Mouse (Mus musculus) left cerebral cortex, postnatal 4 days (tissue): ENCODE measurements around the gene Lhx1. TPM values are rescaled to one million over a fixed set of nuclear protein-coding genes. Genes with fewer than 3 reads are reported as not detected.

Source experiments
- DNase-seq: peaks from one replicate; pipeline ENCODE4 v3.0.0-alpha.2; 2022
- intact Hi-C: fragments of 180-260 bp; cut with DNase I; formaldehyde crosslinking; loops from one replicate; pipeline ENCODE4 v1.15.1; 2025
- total RNA-seq, 2 experiments: library from RNA; stranded (reverse); gene quantifications; 2 replicates each; pipeline ENCODE4 v1.2.3; 2021

Gene Lhx1
- total RNA-seq, 2 experiments from 2014 or later, result 1.5 to 1.6 TPM

DNA sequence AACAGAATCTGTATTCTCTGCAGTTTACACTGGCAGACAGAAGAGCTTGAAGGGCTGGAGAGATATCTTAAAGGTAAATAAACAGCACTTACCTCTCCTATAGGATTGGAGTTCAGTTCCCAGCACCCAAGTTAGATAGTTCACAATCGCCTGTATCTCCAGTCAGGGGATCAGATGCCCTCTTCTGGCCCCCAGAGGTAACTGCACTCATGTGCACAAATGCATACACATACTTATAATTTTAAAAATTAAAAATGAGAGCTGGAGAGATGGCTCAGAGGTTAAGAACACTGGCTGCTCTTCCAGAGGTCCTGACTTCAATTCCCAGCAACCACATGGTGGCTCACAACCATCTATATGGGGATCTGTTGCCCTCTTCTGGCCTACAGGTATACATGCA lies 21.0 kb downstream of the Lhx1 start:
- intact Hi-C loops, result no loop called here
- DNase-seq, result no peak

DNA sequence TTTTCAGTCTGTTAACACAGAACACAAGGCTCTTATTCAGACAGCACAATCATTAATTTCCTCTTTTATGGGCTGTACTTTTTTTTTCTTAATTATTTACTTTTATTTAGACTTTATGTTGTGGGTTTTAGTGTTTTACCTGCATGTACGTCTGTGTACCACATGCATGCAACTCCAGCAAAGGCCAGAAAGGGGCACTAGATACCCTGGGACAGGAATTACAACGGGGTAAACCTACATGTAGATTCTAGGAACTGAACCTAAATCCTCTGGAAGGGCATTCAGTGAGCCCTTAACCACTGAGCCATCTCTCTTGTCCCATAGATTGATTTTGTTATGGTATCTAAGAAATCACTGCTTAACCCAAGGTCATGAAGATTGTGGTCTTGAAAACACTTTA lies 27.4 kb downstream of the Lhx1 start:
- no peak for DNase-seq
- intact Hi-C loops, result no loop called here

DNA sequence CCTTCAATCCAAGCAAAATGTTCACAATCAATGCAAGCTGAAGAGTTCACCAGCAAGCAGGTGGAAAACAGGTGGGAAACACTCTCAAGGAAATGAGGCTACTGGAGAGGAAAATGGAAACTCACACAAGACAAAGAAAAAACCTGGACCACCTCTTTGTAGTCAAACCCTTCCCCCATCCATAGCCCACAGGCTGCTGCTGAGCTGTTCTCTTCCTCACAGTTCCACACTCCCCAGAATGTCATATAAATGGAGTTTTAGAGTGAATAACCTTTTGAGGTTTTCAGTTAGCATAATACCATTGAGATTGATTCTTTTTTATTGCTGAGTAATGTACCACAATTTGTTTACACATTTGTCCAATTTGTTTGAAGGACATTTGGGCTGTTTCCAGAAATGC lies 28.4 kb downstream of the Lhx1 start:
- no peak for DNase-seq
- intact Hi-C loops, result no loop called here

DNA sequence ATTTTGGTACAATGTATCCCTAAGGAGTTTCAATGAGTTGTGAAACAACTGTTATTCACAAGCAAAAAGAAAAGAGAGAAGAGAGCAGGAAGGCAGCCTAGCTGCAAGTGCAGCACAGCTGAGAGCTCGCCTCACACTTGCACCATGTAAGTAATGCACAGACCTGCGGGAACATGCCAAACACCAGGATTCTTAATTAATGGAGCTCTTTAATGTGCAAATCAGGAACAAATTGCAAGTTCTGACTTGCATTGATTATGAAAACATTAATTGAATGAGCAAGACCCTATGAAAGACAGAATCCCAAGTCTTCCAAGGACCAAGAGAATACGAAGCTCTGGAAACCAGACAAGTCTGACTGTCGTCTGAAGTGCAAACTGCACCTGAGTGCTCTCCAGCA lies 29.6 kb downstream of the Lhx1 start:
- intact Hi-C loops, result no loop called here

DNA sequence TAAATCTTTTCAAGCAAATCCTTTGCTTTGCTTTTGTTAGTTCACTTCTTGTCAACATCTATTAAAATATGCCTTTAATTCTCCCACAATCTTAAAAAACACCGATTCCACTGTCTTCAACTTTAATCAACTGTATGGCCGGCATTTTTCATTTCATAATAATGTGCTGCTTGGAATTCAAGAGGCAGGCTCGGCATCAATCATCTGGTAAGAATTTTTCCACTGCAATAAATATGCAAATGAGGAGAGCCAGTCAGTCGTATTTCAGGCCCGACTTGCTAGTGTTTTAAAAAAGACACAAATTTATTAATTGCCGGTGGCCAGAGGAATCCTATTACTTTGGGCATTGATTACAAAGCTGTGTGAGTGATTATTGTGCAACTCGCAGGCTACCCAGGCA lies 43.7 kb downstream of the Lhx1 start:
- no peak for DNase-seq
- intact Hi-C loops, result no loop called here

More for the DNA sequence above, 29.6 kb downstream of the Lhx1 start:
- DNase-seq, result no peak

DNA sequence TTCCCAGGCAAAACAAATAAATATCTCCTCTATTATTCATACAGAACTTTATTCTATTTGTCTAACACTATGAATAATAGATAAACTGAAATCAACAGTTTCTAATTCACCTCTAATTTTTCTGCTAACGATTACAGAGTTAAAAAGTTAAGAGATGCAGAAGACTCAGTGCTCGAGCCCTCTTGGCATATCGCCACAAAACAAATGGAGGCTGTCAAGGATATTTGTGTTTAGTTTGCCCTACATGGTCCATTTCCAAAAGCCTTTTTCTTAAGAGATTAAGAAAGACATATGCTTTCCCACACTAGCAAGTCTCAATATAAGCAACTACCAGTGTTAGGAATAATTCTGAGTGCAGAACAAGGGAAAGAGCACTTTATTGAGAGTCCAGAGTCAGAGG lies 44.9 kb downstream of the Lhx1 start:
- DNase-seq, result no peak
- intact Hi-C loops, result no loop called here

DNA sequence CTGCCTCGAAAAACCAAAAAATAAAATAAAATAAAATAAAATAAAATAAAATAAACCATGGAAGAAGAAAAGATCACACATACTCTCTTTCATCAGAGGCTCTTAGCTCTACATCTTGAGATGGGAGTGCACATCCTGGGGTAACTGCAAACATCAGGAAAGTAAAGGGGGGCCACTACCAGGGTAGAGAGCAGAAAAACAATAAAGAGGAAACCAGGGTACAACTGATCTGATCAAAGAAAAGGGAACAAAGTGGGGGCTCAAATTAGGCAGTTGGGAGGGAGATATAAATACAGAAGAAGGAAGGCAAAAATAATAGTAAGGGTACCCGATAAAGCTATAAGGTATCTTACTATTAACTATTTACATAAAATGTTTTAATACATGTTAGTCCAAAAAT lies 48.7 kb downstream of the Lhx1 start:
- DNase-seq, result no peak
- intact Hi-C loops, result no loop called here

- intact Hi-C loops, result no loop called here
- no peak for DNase-seq
These were observed 49.3 kb downstream of the Lhx1 start for GRCm38 (mm10) chr11:84475991-84476390.

DNA sequence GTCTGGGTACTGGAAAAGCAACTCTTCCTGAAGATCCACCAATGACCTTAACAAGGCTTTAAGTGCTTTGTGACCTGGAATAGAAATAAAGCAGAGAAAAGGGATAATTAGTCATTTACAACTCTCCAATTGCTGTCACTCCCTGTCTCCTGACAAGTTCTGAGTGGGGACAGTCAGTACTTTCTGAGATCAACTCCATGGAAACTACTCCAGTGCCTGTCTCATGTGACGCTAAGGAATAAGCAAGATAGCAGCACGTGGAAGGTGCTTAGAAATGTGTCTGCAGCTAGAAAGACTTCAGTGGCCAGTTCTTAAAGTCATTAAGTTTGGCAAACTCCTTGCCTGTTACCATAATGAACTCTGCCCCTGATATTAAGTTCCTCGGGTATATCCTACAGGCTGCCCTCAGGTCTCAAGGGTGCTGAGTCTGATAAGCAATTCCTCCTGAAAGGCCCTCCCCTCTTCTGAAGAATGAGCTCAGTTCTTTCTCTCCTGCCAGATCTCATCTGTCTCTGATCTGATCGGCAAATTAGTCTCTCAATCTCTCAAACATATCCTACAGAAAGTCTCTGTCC lies 52.2 kb downstream of the Lhx1 start:
- intact Hi-C loops, result no loop called here
- no peak for DNase-seq

Other genes with a start within 250 kb of the Lhx1 start
- gene Aatf, start 12.0 kb downstream of the Lhx1 start, total RNA-seq, result 10 to 100 TPM; 28.1 to 29.7 TPM